Mouse (Mus musculus) heart, adult 2 months (tissue): ENCODE data around the gene Fam205a1.

ENCODE experiments used
- CTCF ChIP-seq: fragments of 200-600 bp; IDR thresholded peaks from 2 replicates; pipeline ENCODE4 v1.8.1; 2022; ENCODE audit warnings: antibody characterized with exemption, mild to moderate bottlenecking, moderate library complexity
- EP300 ChIP-seq: fragments of 200-500 bp; IDR thresholded peaks from 2 replicates; pipeline ENCODE4 v1.6.1; 2011; ENCODE audit warnings: low read depth, low read length, control low read depth; ENCODE audit not compliant: insufficient read depth

- TF ChIP-seq CTCF (peak; percentile 78), EP300 (peak; percentile 71; the same call in 1 of the 2 replicates)
Observed at GRCm38 (mm10) chr4:42876586-42877291, 23.1 kb upstream of the Fam205a1 start.
